Comparison of ENCODE assay signal across 34 mouse cellular contexts in the genomic region with DNA sequence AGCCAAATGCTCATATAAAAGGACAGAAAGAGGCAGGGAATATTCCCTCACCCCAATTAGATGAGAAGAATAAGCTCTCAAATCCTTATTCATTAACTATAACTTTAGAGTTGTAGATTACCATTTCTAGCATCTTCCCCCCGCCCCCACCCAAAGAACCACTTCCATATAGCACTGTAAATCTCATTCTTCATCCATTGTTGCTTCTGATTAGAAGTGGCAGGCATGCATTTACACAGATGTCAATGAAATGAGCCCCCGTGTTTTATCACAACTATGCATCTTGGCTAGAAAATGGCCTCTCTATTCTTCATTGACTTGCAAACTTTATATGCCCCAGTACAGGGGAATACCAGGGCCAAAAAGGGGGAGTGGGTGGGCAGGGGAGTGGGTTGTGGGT.
"Had no signal": no experiment of that assay in that cellular context is flagged by ENCODE, and none has a peak within 500 bp of the region (broad histone marks: within the 10 kb centered on the region; RNA-seq: fewer than 3 reads in every experiment).

No protein-coding gene starts in this region.

- H3K27ac ChIP-seq: heart, embryonic 10.5 days; heart, embryonic 13.5 days; heart, embryonic 15.5 days; hindbrain, embryonic 10.5 days; hindbrain, embryonic 12.5 days; hindbrain, embryonic 13.5 days; hindbrain, embryonic 14.5 days; hindbrain, embryonic 15.5 days; hindbrain, postnatal 0 days; intestine, embryonic 15.5 days; kidney, embryonic 15.5 days; kidney, postnatal 0 days; layer of hippocampus, adult 2 months had no signal

- H3K36me3 ChIP-seq: heart, embryonic 10.5 days; heart, embryonic 12.5 days; heart, embryonic 13.5 days; heart, embryonic 15.5 days; hindbrain, embryonic 10.5 days; hindbrain, embryonic 12.5 days; hindbrain, embryonic 13.5 days; hindbrain, embryonic 15.5 days; intestine, embryonic 15.5 days; kidney, embryonic 15.5 days had no signal

- DNase-seq: heart, postnatal 10 days; heart, postnatal 14 days; heart, postnatal 36 days; heart, postnatal 4 days; kidney, adult 11 months; kidney, adult 2 months; kidney, adult 8-10 months; kidney, adult 9 months; kidney, postnatal 10 days; kidney, postnatal 14 days; kidney, postnatal 25 days; kidney, postnatal 36 days; kidney, postnatal 4 days; layer of hippocampus, adult 9-11 months; layer of hippocampus, postnatal 36 days had no signal

- ATAC-seq: hindbrain, embryonic 16.5 days; hindbrain, postnatal 0 days; inflammation-experienced regulatory T-cells, adult 6 months; intestine, embryonic 15.5 days; intestine, embryonic 16.5 days; intestine, postnatal 0 days had no signal

- H3K4me1 ChIP-seq: heart, embryonic 10.5 days; heart, embryonic 12.5 days; heart, embryonic 13.5 days; heart, embryonic 15.5 days; hindbrain, embryonic 10.5 days; hindbrain, embryonic 12.5 days; hindbrain, embryonic 13.5 days; hindbrain, embryonic 15.5 days; intestine, embryonic 15.5 days; kidney, embryonic 15.5 days had no signal

- H3K9ac ChIP-seq: heart, embryonic 12.5 days; heart, embryonic 13.5 days; heart, embryonic 15.5 days; hindbrain, embryonic 12.5 days; hindbrain, embryonic 13.5 days; hindbrain, embryonic 14.5 days; hindbrain, embryonic 15.5 days; intestine, embryonic 15.5 days; kidney, embryonic 15.5 days had no signal

- H3K27me3 ChIP-seq: heart, embryonic 12.5 days; heart, embryonic 13.5 days; heart, embryonic 15.5 days; hindbrain, embryonic 12.5 days; hindbrain, embryonic 13.5 days; hindbrain, embryonic 15.5 days; intestine, embryonic 15.5 days; kidney, embryonic 15.5 days had no signal

- H3K9me3 ChIP-seq: heart, embryonic 10.5 days; heart, embryonic 12.5 days; heart, embryonic 13.5 days; heart, embryonic 15.5 days; hindbrain, embryonic 10.5 days; hindbrain, embryonic 12.5 days; hindbrain, embryonic 13.5 days; hindbrain, embryonic 15.5 days; intestine, embryonic 15.5 days; kidney, embryonic 15.5 days had no signal

- H3K4me3 ChIP-seq: heart, embryonic 10.5 days; heart, embryonic 12.5 days; heart, embryonic 13.5 days; heart, embryonic 15.5 days; hindbrain, embryonic 10.5 days; hindbrain, embryonic 12.5 days; hindbrain, embryonic 13.5 days; hindbrain, embryonic 15.5 days; intestine, embryonic 15.5 days; kidney, embryonic 15.5 days; layer of hippocampus, adult 2 months had no signal

- H3K4me2 ChIP-seq: heart, embryonic 11.5 days; heart, embryonic 12.5 days; heart, embryonic 13.5 days; heart, embryonic 15.5 days; hindbrain, embryonic 12.5 days; hindbrain, embryonic 13.5 days; hindbrain, embryonic 14.5 days; hindbrain, embryonic 15.5 days; intestine, embryonic 15.5 days; kidney, embryonic 15.5 days had no signal
